Mouse (Mus musculus) limb, embryonic 11.5 days (tissue): ENCODE data around the gene Galnt17. TPM values are rescaled to one million over a fixed set of nuclear protein-coding genes. Genes with fewer than 3 reads are reported as not detected.

ENCODE experiments used
- ATAC-seq: fragments of 200-750 bp; cut with Nextera tagmentation; 2 replicates; pipeline ENCODE4 v1.8.0; 2017; ENCODE audit warnings: low read depth; ENCODE audit not compliant: insufficient number of reproducible peaks, low FRiP score, low TSS enrichment
- DNase-seq: peaks from one replicate; pipeline ENCODE4 v3.0.0-alpha.2; 2015; ENCODE audit warnings: low spot score
- H3K27ac ChIP-seq: fragments of 300-500 bp; sonication (generic); replicated peaks from 2 replicates; pipeline ENCODE4 v1.5.1; 2014; ENCODE audit warnings: low read depth, mild to moderate bottlenecking, low read length
- H3K27me3 ChIP-seq: fragments of 300-500 bp; sonication (generic); 2 replicates; pipeline ENCODE4 v1.6.1; 2014; ENCODE audit warnings: mild to moderate bottlenecking, low read length, mixed read lengths; ENCODE audit not compliant: control insufficient read depth, insufficient read depth
- H3K36me3 ChIP-seq: fragments of 300-500 bp; sonication (generic); 2 replicates; pipeline ENCODE4 v1.6.1; 2014; ENCODE audit warnings: mild to moderate bottlenecking, low read length, moderate library complexity, mixed read lengths; ENCODE audit not compliant: control insufficient read depth, insufficient read depth
- H3K4me1 ChIP-seq: fragments of 300-500 bp; sonication (generic); 2 replicates; pipeline ENCODE4 v1.6.1; 2014; ENCODE audit warnings: low read length, mixed read lengths; ENCODE audit not compliant: control insufficient read depth, insufficient read depth
- H3K4me2 ChIP-seq: fragments of 300-500 bp; sonication (generic); 2 replicates; pipeline ENCODE4 v1.6.1; 2014; ENCODE audit warnings: low read depth, mild to moderate bottlenecking, moderate library complexity; ENCODE audit not compliant: severe bottlenecking
- H3K4me3 ChIP-seq: fragments of 300-500 bp; sonication (generic); 2 replicates; pipeline ENCODE4 v1.5.1; 2014; ENCODE audit warnings: low read depth, low read length
- H3K9ac ChIP-seq: fragments of 300-500 bp; sonication (generic); 2 replicates; pipeline ENCODE4 v1.6.1; 2014; ENCODE audit warnings: mild to moderate bottlenecking, low read length
- H3K9me3 ChIP-seq: fragments of 300-500 bp; sonication (generic); 2 replicates; pipeline ENCODE4 v1.6.1; 2016; ENCODE audit warnings: low read length; ENCODE audit not compliant: control insufficient read depth
- WGBS: fragments of 180-500 bp; shearing (Covaris S2); extraction: QIAGEN DNeasy Blood & Tissue Kit; methylation state at CpG from one replicate; pipeline ENCODE4 v1.1.7; 2014; 5-methylcytosine and 5-hydroxymethylcytosine counted together
- polyA plus RNA-seq: library from polyadenylated mRNA; unstranded; fragments of >200 nt; fragmentation: Nextera tagmentation; extraction: Ambion mirVana; gene quantifications from 2 replicates; pipeline ENCODE4 v1.2.1, GENCODE M21; 2014

The Galnt17 gene
- polyA plus RNA-seq, 1 experiment from 2014 or later: 1.1 TPM

- Histone ChIP-seq H3K9ac (no peak overlapping the region), H3K4me3 (no peak overlapping the region), H3K27ac (no peak overlapping the region), H3K36me3 (no peaks in the 10 kb centered on the region), H3K4me1 (no peaks in the 10 kb centered on the region), H3K9me3 (no peaks in the 10 kb centered on the region), H3K4me2 (no peak overlapping the region), H3K27me3 (no peaks in the 10 kb centered on the region)
- no peak for ATAC-seq
- DNase-seq: no peak
- 17% methylated on average over 2 of the region's 2 CpGs for WGBS
Observed at GRCm38 (mm10) chr5:130924245-130924827, 384.0 kb downstream of the Galnt17 start.

GRCm38 (mm10) chr5:130919969-130920368 lies 388.3 kb downstream of the Galnt17 start:
- Histone ChIP-seq H3K4me1 (no peaks in the 10 kb centered on the region), H3K4me3 (no peak overlapping the region), H3K9ac (no peak overlapping the region), H3K27me3 (no peaks in the 10 kb centered on the region), H3K9me3 (no peaks in the 10 kb centered on the region), H3K36me3 (no peaks in the 10 kb centered on the region), H3K4me2 (no peak overlapping the region), H3K27ac (no peak overlapping the region)
- 90% methylated on average over 7 of the region's 7 CpGs for WGBS
- ATAC-seq (no peak), DNase-seq (no peak)

- no peak overlapping the region for H3K4me2 ChIP-seq
- no peaks in the 10 kb centered on the region for H3K36me3 ChIP-seq
- 75% methylated on average over 3 of the region's 3 CpGs for WGBS
- no peaks in the 10 kb centered on the region for H3K9me3 ChIP-seq
- no peak overlapping the region for H3K27ac ChIP-seq
- H3K9ac ChIP-seq: no peak overlapping the region
- DNase-seq: no peak
- H3K27me3 ChIP-seq: no peaks in the 10 kb centered on the region
- H3K4me1 ChIP-seq: no peaks in the 10 kb centered on the region
- ATAC-seq: no peak
- no peak overlapping the region for H3K4me3 ChIP-seq
Observed at GRCm38 (mm10) chr5:130914606-130915005, 393.7 kb downstream of the Galnt17 start.

GRCm38 (mm10) chr5:130911551-130911950 lies 396.7 kb downstream of the Galnt17 start:
- Histone ChIP-seq H3K9ac (no peak overlapping the region), H3K4me1 (no peaks in the 10 kb centered on the region), H3K27me3 (no peaks in the 10 kb centered on the region), H3K9me3 (no peaks in the 10 kb centered on the region; the same call in 1 of the 2 replicates), H3K4me3 (no peak overlapping the region), H3K36me3 (no peaks in the 10 kb centered on the region), H3K4me2 (no peak overlapping the region), H3K27ac (no peak overlapping the region)
- DNase-seq (no peak), ATAC-seq (no peak)
- WGBS: 81% methylated on average over 2 of the region's 2 CpGs

- ATAC-seq: no peak
- WGBS: 84% methylated on average over 3 of the region's 3 CpGs
- no peaks in the 10 kb centered on the region for H3K27me3 ChIP-seq
Observed at GRCm38 (mm10) chr5:130901736-130902135, 406.6 kb downstream of the Galnt17 start.

GRCm38 (mm10) chr5:130895991-130896390 lies 412.3 kb downstream of the Galnt17 start:
- no peak overlapping the region for H3K27ac ChIP-seq
- ATAC-seq (no peak), DNase-seq (no peak)
- WGBS: 94% methylated on average over 3 of the region's 3 CpGs
- no peak overlapping the region for H3K4me3 ChIP-seq
- no peaks in the 10 kb centered on the region for H3K9me3 ChIP-seq
- H3K9ac ChIP-seq: no peak overlapping the region
- no peaks in the 10 kb centered on the region for H3K4me1 ChIP-seq
- H3K36me3 ChIP-seq: no peaks in the 10 kb centered on the region
- H3K27me3 ChIP-seq: no peaks in the 10 kb centered on the region
- H3K4me2 ChIP-seq: no peak overlapping the region

More at GRCm38 (mm10) chr5:130901736-130902135, 406.6 kb downstream of the Galnt17 start:
- Histone ChIP-seq H3K4me2 (no peak overlapping the region), H3K9ac (no peak overlapping the region), H3K36me3 (no peaks in the 10 kb centered on the region), H3K4me1 (no peaks in the 10 kb centered on the region), H3K27ac (no peak overlapping the region), H3K4me3 (no peak overlapping the region), H3K9me3 (no peaks in the 10 kb centered on the region; the same call in 1 of the 2 replicates)
- DNase-seq: no peak

GRCm38 (mm10) chr5:130891735-130892134 lies 416.6 kb downstream of the Galnt17 start:
- H3K4me1 ChIP-seq: no peaks in the 10 kb centered on the region
- no peak overlapping the region for H3K4me2 ChIP-seq
- H3K27ac ChIP-seq: no peak overlapping the region
- no peak overlapping the region for H3K9ac ChIP-seq
- H3K9me3 ChIP-seq: no peaks in the 10 kb centered on the region
- H3K4me3 ChIP-seq: no peak overlapping the region
- DNase-seq: no peak
- H3K27me3 ChIP-seq: no peaks in the 10 kb centered on the region
- 25% methylated on average over 5 of the region's 5 CpGs for WGBS
- no peak for ATAC-seq
- no peaks in the 10 kb centered on the region for H3K36me3 ChIP-seq

- DNase-seq (no peak), ATAC-seq (no peak)
- Histone ChIP-seq H3K4me2 (no peak overlapping the region), H3K9ac (no peak overlapping the region), H3K9me3 (no peaks in the 10 kb centered on the region), H3K4me1 (no peaks in the 10 kb centered on the region), H3K4me3 (no peak overlapping the region), H3K27me3 (no peaks in the 10 kb centered on the region), H3K36me3 (no peaks in the 10 kb centered on the region), H3K27ac (no peak overlapping the region)
- WGBS: 83% methylated on average over 5 of the region's 5 CpGs
Observed at GRCm38 (mm10) chr5:130880331-130880730, 428.0 kb downstream of the Galnt17 start.

GRCm38 (mm10) chr5:130875391-130875790 lies 432.9 kb downstream of the Galnt17 start:
- Histone ChIP-seq H3K27me3 (no peaks in the 10 kb centered on the region), H3K9ac (no peak overlapping the region), H3K4me3 (no peak overlapping the region), H3K27ac (no peak overlapping the region), H3K4me2 (no peak overlapping the region), H3K36me3 (no peaks in the 10 kb centered on the region), H3K4me1 (no peaks in the 10 kb centered on the region), H3K9me3 (no peaks in the 10 kb centered on the region)
- 87% methylated on average over 3 of the region's 3 CpGs for WGBS
- ATAC-seq: no peak
- DNase-seq: no peak
